Mouse (Mus musculus) right cerebral cortex, adult 18-20 months (tissue): Measurements from ENCODE around the gene Baat.
"Not testable (repeated sequence)": the region's sequence is repeated elsewhere in the genome, so short reads cannot be mapped to it uniquely, and the experiment has no call there.

Experiments
- DNase-seq: peaks from one replicate; pipeline ENCODE4 v3.0.0; 2022; ENCODE audit warnings: mixed read lengths

Baat gene

GRCm38 (mm10) chr4:49480896-49481295, 25.5 kb downstream of the Baat start:
- DNase-seq = no peak

- no peak for DNase-seq
Observed at GRCm38 (mm10) chr4:49480104-49480760, 26.1 kb downstream of the Baat start.

GRCm38 (mm10) chr4:49479035-49479434, 27.3 kb downstream of the Baat start:
- not testable (repeated sequence) for DNase-seq

- DNase-seq = no peak
Observed at GRCm38 (mm10) chr4:49478118-49478877, 28.1 kb downstream of the Baat start.

GRCm38 (mm10) chr4:49474583-49474982, 31.8 kb downstream of the Baat start:
- no peak for DNase-seq

- DNase-seq = no peak
Observed at GRCm38 (mm10) chr4:49473435-49474100, 32.8 kb downstream of the Baat start, which contains the start of gene Acnat1. Gene Acnat1, minus strand, starts transcription at chr4:49473912.

- no peak for DNase-seq
Observed at GRCm38 (mm10) chr4:49469435-49470151, 36.8 kb downstream of the Baat start.

- no peak for DNase-seq
Observed at GRCm38 (mm10) chr4:49467360-49467759, 39.0 kb downstream of the Baat start.

GRCm38 (mm10) chr4:49456171-49456570, 50.2 kb downstream of the Baat start:
- no peak for DNase-seq

GRCm38 (mm10) chr4:49451848-49452551, 54.4 kb downstream of the Baat start:
- DNase-seq = no peak

- DNase-seq = not testable (repeated sequence)
Observed at GRCm38 (mm10) chr4:49451133-49451847, 55.1 kb downstream of the Baat start.
